Mouse (Mus musculus): Measurements from ENCODE around the gene Ttc34. TPM values are rescaled to one million over a fixed set of nuclear protein-coding genes. Genes with fewer than 3 reads are reported as not detected.

The Ttc34 gene
- total and polyA plus RNA-seq, 2 experiments from 2014 or later: 3.3 to 3.9 TPM

GRCm38 (mm10) chr4:154861967-154862366 lies 24.7 kb downstream of the Ttc34 start:
- no peak overlapping the region for H3K27ac ChIP-seq (ENCODE audit: low read depth, low read length)
- no peak overlapping the region for H3K4me3 ChIP-seq (ENCODE audit: low read depth, low read length)
- WGBS: 76% methylated on average over 5 of the region's 5 CpGs
- no peak for TF ChIP-seq CTCF (IDR thresholded peaks at IDR 0.05)
- H3K9ac ChIP-seq (replicated peaks; ENCODE audit: low read length, poor library complexity, severe bottlenecking): no peak overlapping the region
- DNase-seq (ENCODE audit: low spot score) (no peak), ATAC-seq (ENCODE audit: low FRiP score) (no peak)
- H3K27me3 ChIP-seq (ENCODE audit: insufficient read depth, low read length): no peaks in the 10 kb centered on the region
- no peak overlapping the region for H3K4me2 ChIP-seq (ENCODE audit: low read depth, low read length, poor library complexity, severe bottlenecking)
- no peaks in the 10 kb centered on the region for H3K9me3 ChIP-seq (ENCODE audit: low read length)
- no peaks in the 10 kb centered on the region for H3K36me3 ChIP-seq (ENCODE audit: insufficient read depth, low read length)
- H3K4me1 ChIP-seq (ENCODE audit: insufficient read depth, low read length): peaks cover 7% of the 10 kb centered on the region; the same call in 1 of the 2 replicates

- peak overlapping the region; percentile 49; the same call in 1 of the 2 replicates for H3K4me2 ChIP-seq (ENCODE audit: low read depth, low read length, poor library complexity, severe bottlenecking)
Measured at GRCm38 (mm10) chr4:154863436-154863935, 26.2 kb downstream of the Ttc34 start.

GRCm38 (mm10) chr4:154864271-154864771 lies 27.1 kb downstream of the Ttc34 start:
- Histone ChIP-seq H3K4me1 (ENCODE audit: insufficient read depth, low read length) (peaks cover 7% of the 10 kb centered on the region; the same call in 1 of the 2 replicates), H3K36me3 (ENCODE audit: insufficient read depth, low read length) (no peaks in the 10 kb centered on the region), H3K9ac (replicated peaks; ENCODE audit: low read length, poor library complexity, severe bottlenecking) (peak overlapping the region; percentile 45), H3K4me2 (ENCODE audit: low read depth, low read length, poor library complexity, severe bottlenecking) (peak overlapping the region; percentile 49), H3K9me3 (ENCODE audit: low read length) (no peaks in the 10 kb centered on the region), H3K27me3 (ENCODE audit: insufficient read depth, low read length) (no peaks in the 10 kb centered on the region), H3K4me3 (ENCODE audit: low read depth, low read length) (peak overlapping the region; percentile 32), H3K27ac (ENCODE audit: low read depth, low read length) (peak overlapping the region; percentile 64)
- WGBS: under 1% methylated on average over 18 of the region's 18 CpGs
- TF ChIP-seq CTCF (IDR thresholded peaks at IDR 0.05): peak; percentile 64
- ATAC-seq (ENCODE audit: low FRiP score) (peak; percentile 91), DNase-seq (ENCODE audit: low spot score) (peak; percentile 97)

More at GRCm38 (mm10) chr4:154863436-154863935, 26.2 kb downstream of the Ttc34 start:
- Histone ChIP-seq H3K9ac (replicated peaks; ENCODE audit: low read length, poor library complexity, severe bottlenecking) (no peak overlapping the region), H3K27ac (ENCODE audit: low read depth, low read length) (peak overlapping the region; percentile 64; the same call in 1 of the 2 replicates), H3K4me3 (ENCODE audit: low read depth, low read length) (no peak overlapping the region), H3K9me3 (ENCODE audit: low read length) (no peaks in the 10 kb centered on the region), H3K36me3 (ENCODE audit: insufficient read depth, low read length) (no peaks in the 10 kb centered on the region), H3K27me3 (ENCODE audit: insufficient read depth, low read length) (no peaks in the 10 kb centered on the region), H3K4me1 (ENCODE audit: insufficient read depth, low read length) (peaks cover 7% of the 10 kb centered on the region; the same call in 1 of the 2 replicates)
- TF ChIP-seq CTCF (IDR thresholded peaks at IDR 0.05): no peak
- no peak for DNase-seq (ENCODE audit: low spot score)
- ATAC-seq (ENCODE audit: low FRiP score): no peak
- WGBS: 85% methylated on average over 3 of the region's 3 CpGs

DNA sequence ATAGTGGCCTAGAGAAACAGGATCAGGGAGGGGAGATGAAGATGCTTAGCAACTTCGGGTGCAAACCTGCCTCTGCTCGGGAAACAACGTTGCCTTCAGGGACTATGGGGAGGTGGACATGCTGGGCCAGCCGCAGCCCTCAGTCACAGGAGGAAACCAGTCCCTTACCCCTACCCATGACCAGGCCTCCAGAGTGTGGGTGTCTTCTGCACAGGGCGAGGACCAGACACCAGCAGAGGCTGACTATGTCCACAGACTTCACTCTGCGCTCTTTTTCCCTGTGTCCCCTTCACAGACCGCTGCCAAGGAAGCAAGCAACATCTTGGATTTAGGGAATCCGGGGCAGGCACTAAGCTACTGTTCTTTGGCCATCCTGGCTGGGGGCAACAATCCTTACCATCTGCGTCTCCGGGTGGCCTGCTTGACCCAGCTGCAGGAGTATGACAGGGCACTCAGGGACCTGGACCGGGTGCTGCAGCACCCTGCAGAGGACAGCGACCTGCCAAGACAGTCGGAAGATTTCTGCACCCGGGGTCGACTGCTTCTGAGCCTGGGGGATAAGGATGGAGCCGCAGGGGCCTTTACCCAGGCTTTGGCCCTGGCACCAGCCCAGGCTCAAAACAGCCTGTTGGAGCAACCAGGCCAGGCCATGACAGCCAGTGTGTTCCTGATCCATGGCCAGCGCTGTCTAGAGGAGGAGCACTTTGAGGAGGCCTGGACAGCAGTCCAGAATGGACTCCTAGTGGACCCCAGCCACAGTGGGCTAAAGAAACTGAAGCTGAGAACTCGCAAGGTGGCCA lies 27.9 kb downstream of the Ttc34 start:
- peaks cover 7% of the 10 kb centered on the region; the same call in 1 of the 2 replicates for H3K4me1 ChIP-seq (ENCODE audit: insufficient read depth, low read length)
- peak overlapping the region; percentile 32; the same call in 1 of the 2 replicates for H3K4me3 ChIP-seq (ENCODE audit: low read depth, low read length)
- peak overlapping the region; percentile 49; the same call in 1 of the 2 replicates for H3K4me2 ChIP-seq (ENCODE audit: low read depth, low read length, poor library complexity, severe bottlenecking)
- H3K27me3 ChIP-seq (ENCODE audit: insufficient read depth, low read length): no peaks in the 10 kb centered on the region
- H3K9ac ChIP-seq (replicated peaks; ENCODE audit: low read length, poor library complexity, severe bottlenecking): no peak overlapping the region
- 78% methylated on average over 18 of the region's 18 CpGs for WGBS
- H3K9me3 ChIP-seq (ENCODE audit: low read length): no peaks in the 10 kb centered on the region
- no peak for TF ChIP-seq CTCF (IDR thresholded peaks at IDR 0.05)
- no peak for DNase-seq (ENCODE audit: low spot score)
- no peaks in the 10 kb centered on the region for H3K36me3 ChIP-seq (ENCODE audit: insufficient read depth, low read length)
- ATAC-seq (ENCODE audit: low FRiP score): no peak
- peak overlapping the region; percentile 64 for H3K27ac ChIP-seq (ENCODE audit: low read depth, low read length)

DNA sequence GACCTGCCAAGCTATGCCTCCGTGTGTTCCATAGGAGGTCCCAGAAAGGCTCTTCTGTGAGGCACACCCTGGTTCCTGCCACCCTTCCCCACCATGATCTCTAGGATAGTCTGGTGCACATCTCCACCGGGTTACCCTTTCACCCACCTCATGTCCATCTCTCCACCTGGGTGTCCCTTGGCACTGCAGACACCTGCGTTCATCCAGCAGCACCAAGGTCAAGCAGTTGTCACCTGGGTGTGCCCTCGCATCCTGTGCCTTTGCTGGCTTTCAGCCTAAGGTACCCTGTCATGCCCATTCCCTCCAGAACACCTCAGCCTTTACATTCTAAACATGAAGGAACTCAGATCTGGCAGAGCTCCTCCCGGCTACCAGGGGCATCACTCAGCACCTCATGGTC lies 29.1 kb downstream of the Ttc34 start:
- no peaks in the 10 kb centered on the region for H3K9me3 ChIP-seq (ENCODE audit: low read length)
- ATAC-seq (ENCODE audit: low FRiP score): no peak
- no peak overlapping the region for H3K4me2 ChIP-seq (ENCODE audit: low read depth, low read length, poor library complexity, severe bottlenecking)
- no peak overlapping the region for H3K27ac ChIP-seq (ENCODE audit: low read depth, low read length)
- no peaks in the 10 kb centered on the region for H3K27me3 ChIP-seq (ENCODE audit: insufficient read depth, low read length)
- DNase-seq (ENCODE audit: low spot score): no peak
- H3K36me3 ChIP-seq (ENCODE audit: insufficient read depth, low read length): no peaks in the 10 kb centered on the region
- H3K4me3 ChIP-seq (ENCODE audit: low read depth, low read length): no peak overlapping the region
- peaks cover 7% of the 10 kb centered on the region; the same call in 1 of the 2 replicates for H3K4me1 ChIP-seq (ENCODE audit: insufficient read depth, low read length)
- no peak for TF ChIP-seq CTCF (IDR thresholded peaks at IDR 0.05)
- WGBS: 87% methylated on average over 5 of the region's 5 CpGs
- no peak overlapping the region for H3K9ac ChIP-seq (replicated peaks; ENCODE audit: low read length, poor library complexity, severe bottlenecking)

DNA sequence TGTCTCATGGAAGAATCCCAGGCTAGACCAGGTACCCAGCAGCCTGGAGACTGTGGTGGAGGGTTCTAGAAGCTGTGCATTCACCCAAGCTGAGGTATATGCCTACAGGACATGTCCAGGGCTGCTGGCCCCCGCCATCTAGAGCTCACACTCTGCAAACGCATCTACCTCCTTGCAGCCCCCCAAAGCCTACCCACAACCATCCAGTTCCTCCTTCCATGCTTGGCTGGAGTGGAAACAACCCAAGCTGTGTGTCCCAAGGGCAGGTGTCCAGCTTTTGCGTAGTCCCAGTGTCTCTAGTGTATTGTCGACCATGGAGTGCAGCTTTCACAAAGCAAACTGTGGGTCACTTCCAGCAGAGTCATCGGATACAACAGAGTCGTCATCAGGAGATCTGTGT lies 30.0 kb downstream of the Ttc34 start:
- WGBS: 91% methylated on average over 6 of the region's 6 CpGs
- ATAC-seq (ENCODE audit: low FRiP score): no peak

More for the DNA sequence above, 30.0 kb downstream of the Ttc34 start:
- H3K4me1 ChIP-seq (ENCODE audit: insufficient read depth, low read length): peaks cover 7% of the 10 kb centered on the region; the same call in 1 of the 2 replicates
- H3K36me3 ChIP-seq (ENCODE audit: insufficient read depth, low read length): no peaks in the 10 kb centered on the region
- H3K9me3 ChIP-seq (ENCODE audit: low read length): no peaks in the 10 kb centered on the region
- H3K4me2 ChIP-seq (ENCODE audit: low read depth, low read length, poor library complexity, severe bottlenecking): no peak overlapping the region
- no peaks in the 10 kb centered on the region for H3K27me3 ChIP-seq (ENCODE audit: insufficient read depth, low read length)
- DNase-seq (ENCODE audit: low spot score): no peak
- H3K27ac ChIP-seq (ENCODE audit: low read depth, low read length): no peak overlapping the region
- TF ChIP-seq CTCF (IDR thresholded peaks at IDR 0.05): no peak
- no peak overlapping the region for H3K4me3 ChIP-seq (ENCODE audit: low read depth, low read length)
- no peak overlapping the region for H3K9ac ChIP-seq (replicated peaks; ENCODE audit: low read length, poor library complexity, severe bottlenecking)

All from midbrain, postnatal 0 days (tissue).